Mouse (Mus musculus) forebrain, embryonic 14.5 days (tissue): Measurements from ENCODE around the gene Dennd2d. TPM values are rescaled to one million over a fixed set of nuclear protein-coding genes. Genes with fewer than 3 reads are reported as not detected.

Source experiments
- ATAC-seq: fragments of 200-750 bp; cut with Nextera tagmentation; 2 replicates; pipeline ENCODE4 v1.8.0; 2017; ENCODE audit warnings: mild to moderate bottlenecking, moderate library complexity
- DNase-seq: peaks from one replicate; pipeline ENCODE4 v3.0.0-alpha.2; 2015; ENCODE audit warnings: low spot score
- H3K27ac ChIP-seq: fragments of 300-500 bp; sonication (generic); 2 replicates; pipeline ENCODE4 v1.5.1; 2014; ENCODE audit warnings: low read depth, mild to moderate bottlenecking, control low read depth, low read length, moderate library complexity
- H3K27me3 ChIP-seq: fragments of 300-500 bp; sonication (generic); replicated peaks from 2 replicates; pipeline ENCODE4 v1.6.1; 2014; ENCODE audit warnings: low read length, control low read depth, mixed read lengths; ENCODE audit not compliant: control insufficient read depth, insufficient read depth
- H3K36me3 ChIP-seq: fragments of 300-500 bp; sonication (generic); 2 replicates; pipeline ENCODE4 v1.6.1; 2014; ENCODE audit warnings: low read length, control low read depth; ENCODE audit not compliant: control insufficient read depth, insufficient read depth
- H3K4me1 ChIP-seq: fragments of 300-500 bp; sonication (generic); 2 replicates; pipeline ENCODE4 v1.6.1; 2014; ENCODE audit warnings: antibody characterized with exemption, low read length, control low read depth; ENCODE audit not compliant: control insufficient read depth, insufficient read depth
- H3K4me2 ChIP-seq: fragments of 300-500 bp; sonication (generic); 2 replicates; pipeline ENCODE4 v1.6.1; 2014; ENCODE audit warnings: mild to moderate bottlenecking, control low read depth, low read length
- H3K4me3 ChIP-seq: fragments of 300-500 bp; sonication (generic); 2 replicates; pipeline ENCODE4 v1.5.1; 2014; ENCODE audit warnings: low read depth, low read length, control low read depth
- H3K9ac ChIP-seq: fragments of 300-500 bp; sonication (generic); 2 replicates; pipeline ENCODE4 v1.6.1; 2014; ENCODE audit warnings: mild to moderate bottlenecking, low read length, control low read depth, moderate library complexity
- H3K9me3 ChIP-seq: fragments of 300-500 bp; sonication (generic); replicated peaks from 2 replicates; pipeline ENCODE4 v1.6.1; 2016; ENCODE audit warnings: low read length, control low read depth, mixed read lengths; ENCODE audit not compliant: control insufficient read depth
- WGBS: fragments of 180-500 bp; shearing (Covaris S2); extraction: QIAGEN DNeasy Blood & Tissue Kit; methylation state at CpG from one replicate; pipeline ENCODE4 v1.1.7; 2014; 5-methylcytosine and 5-hydroxymethylcytosine counted together
- polyA plus RNA-seq: library from polyadenylated mRNA; unstranded; fragments of >200 nt; fragmentation: Nextera tagmentation; extraction: Ambion mirVana; gene quantifications from 2 replicates; pipeline ENCODE4 v1.2.1, GENCODE M21; 2014

Gene Dennd2d
- polyA plus RNA-seq, 1 experiment from 2014 or later = 0.56 TPM

- H3K9me3 ChIP-seq = no peaks in the 10 kb centered on the region
- no peaks in the 10 kb centered on the region for H3K4me1 ChIP-seq
- no peak overlapping the region for H3K4me3 ChIP-seq
- no peaks in the 10 kb centered on the region for H3K27me3 ChIP-seq
- H3K36me3 ChIP-seq = no peaks in the 10 kb centered on the region
- no peak for DNase-seq
- H3K27ac ChIP-seq = no peak overlapping the region
- no peak overlapping the region for H3K9ac ChIP-seq
- 86% methylated on average over 6 of the region's 6 CpGs for WGBS
- no peak for ATAC-seq
- no peak overlapping the region for H3K4me2 ChIP-seq
Observed at GRCm38 (mm10) chr3:106515016-106515415, 32.8 kb downstream of the Dennd2d start.

DNA sequence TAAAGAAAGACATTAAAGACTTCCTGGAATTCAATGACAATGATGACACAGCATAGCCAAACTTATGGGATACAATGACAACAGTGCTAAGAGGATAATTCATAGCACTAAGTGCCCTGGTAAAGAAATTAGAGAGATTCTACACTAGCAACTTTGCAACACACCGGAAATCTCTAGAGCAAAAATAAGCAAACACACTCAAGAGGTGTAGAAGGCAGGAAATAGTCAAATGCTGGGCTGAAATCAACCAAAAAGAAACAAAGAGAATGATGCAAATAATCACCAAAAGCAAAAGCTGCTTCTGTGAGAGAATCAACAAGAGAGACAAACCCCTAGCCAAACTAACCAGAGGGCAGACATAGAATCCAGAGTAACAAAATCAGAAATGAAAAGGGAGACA is 40.5 kb downstream of the Dennd2d start:
- Histone ChIP-seq H3K36me3 (no peaks in the 10 kb centered on the region), H3K27me3 (no peaks in the 10 kb centered on the region), H3K4me3 (no peak overlapping the region), H3K9ac (no peak overlapping the region), H3K27ac (no peak overlapping the region), H3K4me2 (no peak overlapping the region), H3K9me3 (no peaks in the 10 kb centered on the region), H3K4me1 (no peaks in the 10 kb centered on the region)
- WGBS = 100% methylated on average over 1 of the region's 1 CpGs
- ATAC-seq (no peak), DNase-seq (no peak)

- ATAC-seq = no peak
- Histone ChIP-seq H3K27ac (no peak overlapping the region), H3K4me3 (no peak overlapping the region), H3K4me2 (no peak overlapping the region), H3K9ac (no peak overlapping the region), H3K9me3 (no peaks in the 10 kb centered on the region), H3K4me1 (no peaks in the 10 kb centered on the region), H3K27me3 (no peaks in the 10 kb centered on the region), H3K36me3 (0 out of 2 replicates have a peak, but pooled peaks cover under 1% of the 10 kb centered on the region)
- 87% methylated on average over 2 of the region's 2 CpGs for WGBS
- DNase-seq = no peak
Observed at GRCm38 (mm10) chr3:106526411-106526810, 44.2 kb downstream of the Dennd2d start.

DNA sequence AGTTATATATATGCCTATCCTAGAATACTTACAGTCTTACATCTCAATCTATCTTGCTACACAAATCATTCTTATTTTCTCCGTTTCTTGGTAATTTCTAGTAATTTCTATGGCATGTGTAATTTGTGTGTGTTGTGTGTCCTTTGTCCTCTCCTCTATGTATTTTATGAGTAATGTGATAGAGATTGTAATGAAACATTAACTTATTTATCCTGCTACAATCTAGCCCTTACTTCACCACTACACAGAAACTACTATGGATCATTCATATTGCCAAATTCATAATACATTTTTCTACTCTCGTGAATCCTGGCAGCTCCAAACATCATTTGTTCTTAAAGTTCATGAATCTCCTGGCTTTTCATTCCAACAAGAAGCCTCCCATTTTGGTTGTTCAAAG is 45.8 kb downstream of the Dennd2d start:
- Histone ChIP-seq H3K9ac (no peak overlapping the region), H3K36me3 (peaks cover 7% of the 10 kb centered on the region; the same call in 1 of the 2 replicates), H3K27me3 (no peaks in the 10 kb centered on the region), H3K4me2 (no peak overlapping the region), H3K4me1 (no peaks in the 10 kb centered on the region), H3K9me3 (no peaks in the 10 kb centered on the region), H3K4me3 (no peak overlapping the region), H3K27ac (no peak overlapping the region)
- no peak for ATAC-seq
- 99% methylated on average over 2 of the region's 2 CpGs for WGBS
- DNase-seq = no peak

- Histone ChIP-seq H3K27me3 (no peaks in the 10 kb centered on the region), H3K36me3 (peaks cover 10% of the 10 kb centered on the region), H3K4me1 (no peaks in the 10 kb centered on the region), H3K4me2 (no peak overlapping the region), H3K4me3 (no peak overlapping the region), H3K27ac (no peak overlapping the region), H3K9me3 (no peaks in the 10 kb centered on the region), H3K9ac (no peak overlapping the region)
- 93% methylated on average over 2 of the region's 2 CpGs for WGBS
- ATAC-seq (no peak), DNase-seq (no peak)
Observed at GRCm38 (mm10) chr3:106533277-106533676, 51.1 kb downstream of the Dennd2d start.

GRCm38 (mm10) chr3:106544721-106545316 is 62.6 kb downstream of the Dennd2d start:
- Histone ChIP-seq H3K4me2 (no peak overlapping the region), H3K27me3 (no peaks in the 10 kb centered on the region)

DNA sequence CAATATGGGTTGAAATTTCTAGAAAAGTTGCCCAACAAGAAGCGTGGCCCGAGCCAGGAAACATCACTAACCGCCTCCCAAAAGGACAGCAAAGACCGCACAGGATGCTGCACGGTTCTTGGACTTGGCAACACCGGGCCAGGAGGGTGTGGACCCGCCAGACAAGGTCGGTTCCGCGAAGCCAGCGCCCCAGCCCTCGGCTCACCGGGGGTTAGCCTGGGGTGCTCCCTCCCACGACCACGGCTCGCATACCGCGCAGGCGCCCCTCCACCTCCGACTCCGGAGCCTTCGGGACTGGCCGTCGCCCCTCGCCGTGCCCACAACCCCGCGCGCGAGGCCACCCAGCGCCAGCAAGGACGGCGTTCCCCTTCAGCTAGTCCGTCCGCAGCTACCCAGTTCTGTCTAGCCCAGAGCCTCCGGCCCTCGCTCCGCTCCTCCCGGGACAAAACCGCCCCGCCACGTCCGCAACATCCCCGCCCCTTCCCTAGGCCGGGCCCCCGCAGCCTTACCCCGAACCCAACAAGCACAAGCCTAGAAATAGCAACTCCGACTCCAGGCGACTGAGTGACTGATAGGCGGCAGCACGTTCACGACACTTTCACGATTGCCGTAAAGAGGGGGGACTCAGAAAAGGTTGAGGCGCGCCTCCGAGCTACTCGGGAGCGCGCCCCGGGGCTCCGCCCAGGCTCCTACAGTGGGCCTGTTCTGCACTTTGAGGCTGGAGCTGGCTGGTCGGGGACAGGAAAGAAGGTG is 65.1 kb downstream of the Dennd2d start, which contains the start of the genes Dram2 and Cept1:
Gene Dram2 (plus strand): TSS at position 628 of the 753 bp plus-strand sequence.
Gene Cept1 (minus strand): TSS at position 632 of the 753 bp plus-strand sequence.
- WGBS = 1% methylated on average over 63 of the region's 63 CpGs
- peak within 1 kb of the TSS; percentile 87 for H3K9ac ChIP-seq
- ATAC-seq = peak; percentile 97

More at GRCm38 (mm10) chr3:106544721-106545316, 62.6 kb downstream of the Dennd2d start:
- Histone ChIP-seq H3K27ac (no peak overlapping the region), H3K4me1 (peaks cover 15% of the 10 kb centered on the region; the same call in 1 of the 2 replicates), H3K9ac (no peak overlapping the region), H3K9me3 (no peaks in the 10 kb centered on the region), H3K4me3 (no peak overlapping the region), H3K36me3 (no peaks in the 10 kb centered on the region)
- WGBS = 93% methylated on average over 8 of the region's 8 CpGs
- ATAC-seq (no peak), DNase-seq (no peak)

DNA sequence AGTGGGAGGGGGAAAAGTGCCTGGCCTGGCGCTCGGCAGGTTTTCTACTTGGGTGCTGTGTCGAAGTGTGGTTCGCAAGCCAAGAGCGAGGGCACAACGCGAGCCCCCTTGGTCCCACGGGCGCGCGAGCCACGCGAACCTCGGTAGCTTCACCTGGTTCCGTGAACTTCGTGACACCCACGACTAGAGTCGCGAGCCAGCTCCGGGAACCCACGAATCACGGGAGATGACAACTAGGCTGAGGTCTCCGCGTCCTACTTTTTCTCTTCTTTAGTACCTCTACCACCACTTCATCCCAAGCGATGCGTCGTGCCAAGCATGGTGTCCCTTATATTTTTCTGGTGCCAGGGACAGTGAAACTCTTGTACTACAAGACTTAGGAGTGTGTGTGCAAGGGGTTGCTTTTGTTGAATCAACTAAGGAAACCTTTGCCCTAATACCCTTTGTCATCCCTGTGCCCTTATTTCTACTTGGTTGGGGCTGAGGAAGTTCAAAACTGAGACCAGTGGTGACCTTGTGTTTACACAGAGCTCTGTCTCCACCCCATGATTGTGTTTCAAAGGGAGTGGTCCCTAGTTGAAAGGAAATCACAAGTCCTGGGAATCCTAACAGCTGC is 65.8 kb downstream of the Dennd2d start:
- Histone ChIP-seq H3K4me2 (peak overlapping the region; percentile 63), H3K36me3 (0 out of 2 replicates have a peak, but pooled peaks cover 2% of the 10 kb centered on the region), H3K27ac (peak overlapping the region; percentile 94), H3K4me1 (peaks cover 15% of the 10 kb centered on the region; the same call in 1 of the 2 replicates), H3K9ac (peak overlapping the region; percentile 87), H3K4me3 (peak overlapping the region; percentile 80), H3K27me3 (no peaks in the 10 kb centered on the region), H3K9me3 (no peaks in the 10 kb centered on the region)
- DNase-seq (peak; percentile 33), ATAC-seq (no peak; the same call in 1 of the 2 replicates)
- under 1% methylated on average over 27 of the region's 27 CpGs for WGBS

More for the DNA sequence above, 65.1 kb downstream of the Dennd2d start, which contains the start of the genes Dram2 and Cept1:
- H3K27me3 ChIP-seq = no peaks in the 10 kb centered on the region
- H3K36me3 ChIP-seq = no peaks in the 10 kb centered on the region
- H3K4me2 ChIP-seq = peak within 1 kb of the TSS; percentile 63
- peaks cover 15% of the 10 kb centered on the region; the same call in 1 of the 2 replicates for H3K4me1 ChIP-seq
- H3K9me3 ChIP-seq = no peaks in the 10 kb centered on the region
- peak within 1 kb of the TSS; percentile 94 for H3K27ac ChIP-seq
- H3K4me3 ChIP-seq = peak within 1 kb of the TSS; percentile 80
- DNase-seq = peak; percentile 98
